9 mouse cellular contexts compared by ENCODE assay signal in the genomic region with DNA sequence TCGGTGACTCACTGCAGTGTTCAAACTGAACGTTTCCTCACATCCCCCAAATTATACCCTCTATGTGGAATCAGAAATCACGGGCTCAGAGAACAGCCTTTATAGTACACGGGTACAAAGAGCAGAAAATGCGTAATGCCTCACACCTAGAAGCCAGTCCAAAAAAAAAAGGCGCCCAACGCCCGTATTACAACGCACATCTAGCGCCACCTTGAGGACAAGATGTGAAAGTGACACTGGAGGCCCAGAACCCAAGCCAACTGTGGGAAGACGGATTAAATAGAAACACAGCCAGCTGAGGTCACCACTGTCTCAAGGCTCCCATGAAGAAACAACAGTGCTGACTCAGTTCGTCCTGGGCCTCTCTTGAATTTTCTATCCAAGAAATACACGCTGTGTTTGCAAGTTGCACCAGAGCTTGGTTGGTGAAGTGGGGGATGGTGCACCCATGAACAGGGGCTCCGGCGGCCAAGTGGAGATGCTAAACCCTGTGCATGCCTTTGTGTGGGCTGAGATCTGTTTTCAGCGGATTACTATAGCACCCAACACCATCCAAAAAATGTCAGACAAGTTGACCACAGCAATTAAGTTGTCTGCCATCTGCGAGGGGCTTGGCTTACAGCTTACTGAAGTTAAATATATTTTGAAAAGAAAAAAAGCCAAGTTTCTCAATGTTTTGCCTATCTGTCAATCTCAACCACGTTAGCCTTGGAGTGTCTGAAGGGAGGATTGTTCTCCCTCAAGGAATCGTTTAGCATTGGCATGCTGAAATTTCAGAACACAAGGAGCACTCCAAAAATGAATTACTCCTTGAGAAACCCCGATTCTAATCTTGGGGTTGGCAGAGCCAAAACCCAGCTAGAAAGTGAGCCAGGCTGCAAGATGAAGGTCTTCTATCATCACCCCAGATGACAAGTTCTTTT. TPM values are rescaled to one million over a fixed set of nuclear protein-coding genes. Genes with fewer than 3 reads are reported as not detected.
DNase-seq lines count a peak whose midpoint lies in the region; ATAC-seq and TF ChIP-seq lines count a peak whose summit lies in the region.
"Had no signal": no experiment of that assay in that cellular context is flagged by ENCODE, and none has a peak within 500 bp of the region (broad histone marks: within the 10 kb centered on the region; RNA-seq: fewer than 3 reads in every experiment).

No protein-coding gene starts in this region.

- DNase-seq in A20 (ENCODE audit: low read depth, low spot score), result peak; percentile 72
- peak; percentile 87 for DNase-seq in adrenal gland, adult 2 months
- peak; percentile 95 for DNase-seq in embryo, embryonic 10.5 days (ENCODE audit: low spot score)
- peak; percentile 68 for DNase-seq in gastrocnemius, postnatal 14 days
- DNase-seq in left cerebral cortex, postnatal 25 days (ENCODE audit: low spot score in 2 of 2), result peak; percentile 77 to 85
- DNase-seq in midbrain, postnatal 0 days (ENCODE audit: low spot score), result peak; percentile 94
- peak; percentile 45 to 54 for DNase-seq in spleen, postnatal 36 days (ENCODE audit: low spot score in 2 of 2)
- DNase-seq: liver, embryonic 13.5 days had no signal

- peak overlapping the region; percentile 41 for H3K4me2 ChIP-seq in intestine, embryonic 15.5 days (replicated peaks)
- no peak overlapping the region for H3K4me2 ChIP-seq in midbrain, postnatal 0 days (ENCODE audit: low read depth, low read length, poor library complexity, severe bottlenecking)
- H3K4me2 ChIP-seq: liver, embryonic 13.5 days had no signal

- ATAC-seq in intestine, embryonic 15.5 days, result peak; percentile 85
- ATAC-seq in midbrain, postnatal 0 days (ENCODE audit: low FRiP score), result peak; percentile 69

- H3K36me3 ChIP-seq in intestine, embryonic 15.5 days, result no peaks in the 10 kb centered on the region
- no peaks in the 10 kb centered on the region for H3K36me3 ChIP-seq in midbrain, postnatal 0 days (ENCODE audit: insufficient read depth, low read length)
- H3K36me3 ChIP-seq: liver, embryonic 13.5 days had no signal

- TF ChIP-seq CTCF in midbrain, postnatal 0 days (IDR thresholded peaks at IDR 0.05), result peak; percentile 97

- H3K27ac ChIP-seq in intestine, embryonic 15.5 days, result 0 out of 2 replicates have a peak overlapping the region, but pooled peaks have one; percentile 4
- no peak overlapping the region for H3K27ac ChIP-seq in midbrain, postnatal 0 days (ENCODE audit: low read depth, low read length)
- H3K27ac ChIP-seq: liver, embryonic 13.5 days had no signal

- WGBS in intestine, embryonic 15.5 days, result 26% methylated on average over 20 of the region's 20 CpGs
- 25% methylated on average over 20 of the region's 20 CpGs for WGBS in midbrain, postnatal 0 days

- no peaks in the 10 kb centered on the region for H3K9me3 ChIP-seq in intestine, embryonic 15.5 days
- H3K9me3 ChIP-seq in midbrain, postnatal 0 days (ENCODE audit: low read length), result no peaks in the 10 kb centered on the region
- H3K9me3 ChIP-seq: liver, embryonic 13.5 days had no signal

- no peak overlapping the region for H3K9ac ChIP-seq in intestine, embryonic 15.5 days
- 0 out of 2 replicates have a peak overlapping the region, but pooled peaks have one; percentile 24 for H3K9ac ChIP-seq in midbrain, postnatal 0 days (replicated peaks; ENCODE audit: low read length, poor library complexity, severe bottlenecking)
- H3K9ac ChIP-seq: liver, embryonic 13.5 days had no signal

- intact Hi-C loops in gastrocnemius, postnatal 14 days (cut with DNase I; ENCODE audit: low total_unique reads), result loop anchor here (5.0 kb wide), 1 partner anchor 288 kb away; no protein-coding TSS in a partner anchor
- intact Hi-C loops in left cerebral cortex, postnatal 25 days (cut with DNase I), result loop anchor here (1.0 to 5.0 kb wide), 5 partner anchors 243 to 593 kb away; a partner anchor contains a TSS

- H3K27me3 ChIP-seq in intestine, embryonic 15.5 days (replicated peaks), result no peaks in the 10 kb centered on the region
- no peaks in the 10 kb centered on the region for H3K27me3 ChIP-seq in midbrain, postnatal 0 days (ENCODE audit: insufficient read depth, low read length)
- H3K27me3 ChIP-seq: liver, embryonic 13.5 days had no signal

- H3K4me1 ChIP-seq in intestine, embryonic 15.5 days (replicated peaks), result peaks cover 4% of the 10 kb centered on the region
- H3K4me1 ChIP-seq in midbrain, postnatal 0 days (ENCODE audit: insufficient read depth, low read length), result no peaks in the 10 kb centered on the region

- no peak overlapping the region for H3K4me3 ChIP-seq in intestine, embryonic 15.5 days (replicated peaks)
- H3K4me3 ChIP-seq in midbrain, postnatal 0 days (ENCODE audit: low read depth, low read length), result no peak overlapping the region
- H3K4me3 ChIP-seq: liver, embryonic 13.5 days had no signal

RNA-seq across cellular contexts. Expression of a gene that starts 45.1 kb away (rescaled TPM):
- total RNA-seq in adrenal gland, adult 2 months (2021), result 10 to 100 TPM; 32.1 to 33.2 TPM
- 6.8 and 8.6 TPM in 2 replicates for polyA plus RNA-seq in adrenal gland, adult 2 months (2012; rRNA removed)
- 10 to 100 TPM; 12.2 to 12.8 TPM for total RNA-seq in gastrocnemius, postnatal 14 days (2021)
- polyA plus RNA-seq in intestine, embryonic 15.5 days (2015; fragmentation: Nextera tagmentation; extraction: Ambion mirVana), result 90.2 and 94.8 TPM in 2 replicates
- total RNA-seq in left cerebral cortex, postnatal 25 days (2021), result 10 to 100 TPM; 16.8 to 17.4 TPM
- 25.4 and 27.3 TPM in 2 replicates for total RNA-seq in midbrain, postnatal 0 days (2014; rRNA removed)
- polyA plus RNA-seq in midbrain, postnatal 0 days (2015; fragmentation: Nextera tagmentation; extraction: Ambion mirVana), result 50.9 and 53.7 TPM in 2 replicates
